ENCODE assay signal across 13 mouse cellular contexts in genomic region chr11:118018328-118018727, GRCm38 (mm10). TPM values are rescaled to one million over a fixed set of nuclear protein-coding genes. Genes with fewer than 3 reads are reported as not detected.
A peak's percentile ranks its signal among the peaks of the same experiment; 100 is the strongest.
DNase-seq lines count a peak whose midpoint lies in the region; ATAC-seq and TF ChIP-seq lines count a peak whose summit lies in the region.
"Had no signal": no experiment of that assay in that cellular context is flagged by ENCODE, and none has a peak within 500 bp of the region (broad histone marks: within the 10 kb centered on the region; RNA-seq: fewer than 3 reads in every experiment).

No protein-coding gene starts in this region.

- no peak overlapping the region for H3K27ac ChIP-seq in forebrain, postnatal 0 days (ENCODE audit: low read depth, low read length)
- no peak overlapping the region for H3K27ac ChIP-seq in forebrain, embryonic 12.5 days
- H3K27ac ChIP-seq in neural tube, embryonic 15.5 days (replicated peaks) = no peak overlapping the region
- no peak overlapping the region for H3K27ac ChIP-seq in bone marrow, adult 2 months (ENCODE audit: control insufficient read depth, insufficient read depth, low read depth, low read length, poor library complexity)
- no peak overlapping the region for H3K27ac ChIP-seq in stomach, postnatal 0 days (replicated peaks)
- H3K27ac ChIP-seq: embryonic facial prominence, embryonic 15.5 days; heart, embryonic 10.5 days had no signal

- H3K9ac ChIP-seq in forebrain, postnatal 0 days = no peak overlapping the region
- no peak overlapping the region for H3K9ac ChIP-seq in forebrain, embryonic 12.5 days
- H3K9ac ChIP-seq in neural tube, embryonic 15.5 days (replicated peaks) = no peak overlapping the region
- H3K9ac ChIP-seq in stomach, postnatal 0 days (ENCODE audit: low read length) = no peak overlapping the region
- H3K9ac ChIP-seq: embryonic facial prominence, embryonic 15.5 days had no signal

- no peak overlapping the region for H3K4me3 ChIP-seq in forebrain, postnatal 0 days (ENCODE audit: low read depth, low read length)
- H3K4me3 ChIP-seq in forebrain, embryonic 12.5 days (replicated peaks) = no peak overlapping the region
- H3K4me3 ChIP-seq in neural tube, embryonic 15.5 days (replicated peaks) = no peak overlapping the region
- no peak overlapping the region for H3K4me3 ChIP-seq in bone marrow, adult 2 months (replicated peaks; ENCODE audit: control insufficient read depth, low read depth, low read length)
- no peak overlapping the region for H3K4me3 ChIP-seq in stomach, postnatal 0 days (ENCODE audit: low read depth, low read length)
- H3K4me3 ChIP-seq: embryonic facial prominence, embryonic 15.5 days; heart, embryonic 10.5 days had no signal

- no peak overlapping the region for H3K4me2 ChIP-seq in forebrain, postnatal 0 days (ENCODE audit: low read depth)
- H3K4me2 ChIP-seq in forebrain, embryonic 12.5 days = no peak overlapping the region
- no peak overlapping the region for H3K4me2 ChIP-seq in neural tube, embryonic 15.5 days
- H3K4me2 ChIP-seq in stomach, postnatal 0 days (replicated peaks; ENCODE audit: low read depth) = no peak overlapping the region
- H3K4me2 ChIP-seq: embryonic facial prominence, embryonic 15.5 days; midbrain, embryonic 11.5 days had no signal

- no peaks in the 10 kb centered on the region for H3K9me3 ChIP-seq in forebrain, postnatal 0 days (ENCODE audit: low read length)
- H3K9me3 ChIP-seq in forebrain, embryonic 12.5 days = peaks cover 6% of the 10 kb centered on the region; the same call in 1 of the 2 replicates
- H3K9me3 ChIP-seq in neural tube, embryonic 15.5 days (replicated peaks) = no peaks in the 10 kb centered on the region
- no peaks in the 10 kb centered on the region for H3K9me3 ChIP-seq in stomach, postnatal 0 days (ENCODE audit: control insufficient read depth, low read length)
- H3K9me3 ChIP-seq: embryonic facial prominence, embryonic 15.5 days; heart, embryonic 10.5 days had no signal

- WGBS in forebrain, postnatal 0 days = 93% methylated on average over 4 of the region's 4 CpGs
- WGBS in forebrain, embryonic 12.5 days = 97% methylated on average over 4 of the region's 4 CpGs
- 97% methylated on average over 4 of the region's 4 CpGs for WGBS in neural tube, embryonic 15.5 days
- 95% methylated on average over 4 of the region's 4 CpGs for WGBS in bone marrow, adult 2 months
- WGBS in stomach, postnatal 0 days = 95% methylated on average over 4 of the region's 4 CpGs

- ATAC-seq in forebrain, postnatal 0 days = no peak
- ATAC-seq in forebrain, embryonic 12.5 days (ENCODE audit: low FRiP score) = no peak
- no peak for ATAC-seq in neural tube, embryonic 15.5 days (ENCODE audit: low FRiP score)
- no peak for ATAC-seq in stomach, postnatal 0 days (ENCODE audit: low FRiP score, low TSS enrichment)
- no peak for ATAC-seq in megakaryocyte progenitor cell, adult 5-6 weeks (replicated peaks; ENCODE audit: poor library complexity)
- ATAC-seq: Patski had no signal

- no peak for DNase-seq in forebrain, postnatal 0 days
- DNase-seq in neural tube, embryonic 10.5 days (ENCODE audit: extremely low spot score, low spot score) = peak; percentile 25
- DNase-seq in stomach, postnatal 0 days (ENCODE audit: low spot score) = no peak
- DNase-seq in c-Kit-positive CD71-positive TER-119-positive erythroid progenitor cells, embryonic 14.5 days (ENCODE audit: low spot score) = no peak
- DNase-seq: kidney, adult 18-20 months had no signal

- peaks cover 36% of the 10 kb centered on the region; the same call in 1 of the 2 replicates for H3K36me3 ChIP-seq in forebrain, postnatal 0 days (ENCODE audit: insufficient read depth)
- peaks cover 52% of the 10 kb centered on the region for H3K36me3 ChIP-seq in forebrain, embryonic 12.5 days (replicated peaks)
- peaks cover 27% of the 10 kb centered on the region for H3K36me3 ChIP-seq in neural tube, embryonic 15.5 days
- H3K36me3 ChIP-seq in stomach, postnatal 0 days (ENCODE audit: control insufficient read depth, insufficient read depth, low read length) = peaks cover 2% of the 10 kb centered on the region; the same call in 1 of the 2 replicates

- no peak for TF ChIP-seq POLR2A in bone marrow, adult 2 months (IDR thresholded peaks at IDR 0.05; ENCODE audit: borderline replicate concordance, control insufficient read depth, low read depth, low read length)

- TF ChIP-seq EP300 in stomach, postnatal 0 days (optimal IDR thresholded peaks at IDR 0.05) = no peak

- no peaks in the 10 kb centered on the region for H3K4me1 ChIP-seq in forebrain, postnatal 0 days (ENCODE audit: insufficient read depth)
- H3K4me1 ChIP-seq in forebrain, embryonic 12.5 days = no peaks in the 10 kb centered on the region
- no peaks in the 10 kb centered on the region for H3K4me1 ChIP-seq in neural tube, embryonic 15.5 days
- peaks cover 13% of the 10 kb centered on the region for H3K4me1 ChIP-seq in bone marrow, adult 2 months (ENCODE audit: control insufficient read depth, insufficient read depth, low read length)
- no peaks in the 10 kb centered on the region for H3K4me1 ChIP-seq in stomach, postnatal 0 days (replicated peaks; ENCODE audit: control insufficient read depth, insufficient read depth)

- TF ChIP-seq CTCF in forebrain, postnatal 0 days (IDR thresholded peaks at IDR 0.05; ENCODE audit: low read depth) = peak; percentile 56
- peak; percentile 32; the same call in 1 of the 2 replicates for TF ChIP-seq CTCF in bone marrow, adult 2 months (IDR thresholded peaks at IDR 0.05; ENCODE audit: control insufficient read depth, insufficient read depth, low read length)
- TF ChIP-seq CTCF in stomach, postnatal 0 days (IDR thresholded peaks at IDR 0.05; ENCODE audit: low read depth) = peak; percentile 64

- H3K27me3 ChIP-seq in forebrain, postnatal 0 days (ENCODE audit: insufficient read depth, low read length) = no peaks in the 10 kb centered on the region
- H3K27me3 ChIP-seq in forebrain, embryonic 12.5 days = no peaks in the 10 kb centered on the region
- no peaks in the 10 kb centered on the region for H3K27me3 ChIP-seq in neural tube, embryonic 15.5 days (replicated peaks)
- H3K27me3 ChIP-seq in stomach, postnatal 0 days (ENCODE audit: control insufficient read depth, insufficient read depth, low read length) = no peaks in the 10 kb centered on the region
- H3K27me3 ChIP-seq: embryonic facial prominence, embryonic 15.5 days; Patski had no signal

RNA-seq across cellular contexts. Expression of gene Pgs1, which starts 32.2 kb away (rescaled TPM):
- total RNA-seq in forebrain, postnatal 0 days (2014; rRNA removed) = 55.7 and 63.0 TPM in 2 replicates
- 47.7 and 54.4 TPM in 2 replicates for polyA plus RNA-seq in forebrain, postnatal 0 days (2015; fragmentation: Nextera tagmentation; extraction: Ambion mirVana)
- polyA plus RNA-seq in forebrain, embryonic 12.5 days (2016; fragmentation: Nextera tagmentation; extraction: Ambion mirVana) = 45.3 and 45.9 TPM in 2 replicates
- 60.7 and 62.8 TPM in 2 replicates for polyA plus RNA-seq in neural tube, embryonic 15.5 days (2015; fragmentation: Nextera tagmentation; extraction: Ambion mirVana)
- 27.1 and 67.5 TPM in 2 replicates for polyA plus RNA-seq in bone marrow, adult 2 months (2011; ENCODE audit: insufficient read depth, insufficient read length, low replicate concordance, missing spikeins)
- 28.7 and 29.4 TPM in 2 replicates for polyA plus RNA-seq in stomach, postnatal 0 days (2015; fragmentation: Nextera tagmentation; extraction: Ambion mirVana)
- total RNA-seq in megakaryocyte progenitor cell, adult 5-6 weeks (2015) = 13.0 and 14.7 TPM in 2 replicates
- total RNA-seq in megakaryocyte progenitor cell, adult 5-6 weeks (2017) = 15.6 and 18.7 TPM in 2 replicates

RNA-seq across cellular contexts. Expression of gene Socs3, which starts 48.5 kb away (rescaled TPM):
- total RNA-seq in forebrain, postnatal 0 days (2014; rRNA removed) = 7.8 and 11.0 TPM in 2 replicates
- polyA plus RNA-seq in forebrain, postnatal 0 days (2015; fragmentation: Nextera tagmentation; extraction: Ambion mirVana) = 6.5 and 8.4 TPM in 2 replicates
- 13.5 and 14.7 TPM in 2 replicates for polyA plus RNA-seq in forebrain, embryonic 12.5 days (2016; fragmentation: Nextera tagmentation; extraction: Ambion mirVana)
- polyA plus RNA-seq in neural tube, embryonic 15.5 days (2015; fragmentation: Nextera tagmentation; extraction: Ambion mirVana) = 6.7 and 13.2 TPM in 2 replicates
- 3.4 and 9.6 TPM in 2 replicates for polyA plus RNA-seq in bone marrow, adult 2 months (2011; ENCODE audit: insufficient read depth, insufficient read length, low replicate concordance, missing spikeins)
- polyA plus RNA-seq in stomach, postnatal 0 days (2015; fragmentation: Nextera tagmentation; extraction: Ambion mirVana) = 13.5 and 15.7 TPM in 2 replicates
- total RNA-seq in megakaryocyte progenitor cell, adult 5-6 weeks (2015) = 0.76 and 0.96 TPM in 2 replicates
- total RNA-seq in megakaryocyte progenitor cell, adult 5-6 weeks (2017) = 0.79 and 1.1 TPM in 2 replicates
